Mouse (Mus musculus) spleen, postnatal 36 days (tissue): ENCODE results near the gene Spaca7.
"Not testable (repeated sequence)": the region's sequence is repeated elsewhere in the genome, so short reads cannot be mapped to it uniquely, and the experiment has no call there.

Experiments used
- DNase-seq, 2 experiments: peaks; one replicate each; pipeline ENCODE4 v3.0.0; 2022; ENCODE audit warnings: low spot score in 2 of 2, mixed read lengths in 1 of 2

The Spaca7 gene

GRCm38 (mm10) chr8:12572814-12573534, at the start of gene Spaca7:
Gene Spaca7, plus strand, starts transcription at chr8:12573029.
- DNase-seq: no peak

- DNase-seq: no peak
These were observed 48.5 kb upstream of the Spaca7 start for GRCm38 (mm10) chr8:12524279-12524678.

- no peak for DNase-seq
These were observed 44.2 kb upstream of the Spaca7 start for GRCm38 (mm10) chr8:12528659-12529058.

GRCm38 (mm10) chr8:12535617-12536016, 37.2 kb upstream of the Spaca7 start:
- no peak for DNase-seq

- no peak for DNase-seq
These were observed 36.5 kb upstream of the Spaca7 start for GRCm38 (mm10) chr8:12536306-12536705.

- no peak for DNase-seq
These were observed 27.6 kb upstream of the Spaca7 start for GRCm38 (mm10) chr8:12545236-12545635.

- DNase-seq: no peak
These were observed 27.2 kb upstream of the Spaca7 start for GRCm38 (mm10) chr8:12545671-12546070.

- DNase-seq: no peak
These were observed 25.2 kb upstream of the Spaca7 start for GRCm38 (mm10) chr8:12547466-12548220.

- no peak for DNase-seq
These were observed 24.6 kb upstream of the Spaca7 start for GRCm38 (mm10) chr8:12548255-12548654.

- DNase-seq: no peak
These were observed 24.1 kb upstream of the Spaca7 start for GRCm38 (mm10) chr8:12548680-12549079.

- DNase-seq: no peak
These were observed 17.2 kb upstream of the Spaca7 start for GRCm38 (mm10) chr8:12555515-12556145.

- no peak for DNase-seq
These were observed 14.0 kb upstream of the Spaca7 start for GRCm38 (mm10) chr8:12558786-12559185.

GRCm38 (mm10) chr8:12561403-12561960, 11.3 kb upstream of the Spaca7 start:
- peak; percentile 3 to 4 for DNase-seq

- no peak for DNase-seq
These were observed 8.5 kb upstream of the Spaca7 start for GRCm38 (mm10) chr8:12564307-12564706.

- no peak for DNase-seq
These were observed 7.3 kb upstream of the Spaca7 start for GRCm38 (mm10) chr8:12565488-12565887.

- no peak for DNase-seq
These were observed 6.3 kb upstream of the Spaca7 start for GRCm38 (mm10) chr8:12566509-12566908.

- DNase-seq: no peak
These were observed 3.2 kb downstream of the Spaca7 start for GRCm38 (mm10) chr8:12576003-12576402.

- DNase-seq: no peak
These were observed 3.9 kb downstream of the Spaca7 start for GRCm38 (mm10) chr8:12576739-12577138.

GRCm38 (mm10) chr8:12579339-12579999, 6.6 kb downstream of the Spaca7 start:
- not testable (repeated sequence) for DNase-seq

- no peak for DNase-seq
These were observed 11.0 kb downstream of the Spaca7 start for GRCm38 (mm10) chr8:12583785-12584184.

GRCm38 (mm10) chr8:12607223-12607622, 34.4 kb downstream of the Spaca7 start:
- peak; percentile 41 to 47 for DNase-seq

- DNase-seq: no peak
These were observed 36.0 kb downstream of the Spaca7 start for GRCm38 (mm10) chr8:12608810-12609209.
